Mouse (Mus musculus): ENCODE results near the gene Ak9. TPM values are rescaled to one million over a fixed set of nuclear protein-coding genes. Genes with fewer than 3 reads are reported as not detected.

Gene Ak9
- polyA plus RNA-seq, 1 experiment from 2014 or later = not detected

- ATAC-seq (ENCODE audit: low read depth) = no peak
- no peak overlapping the region for H3K4me2 ChIP-seq (ENCODE audit: low read depth, low read length)
- 81% methylated on average over 3 of the region's 3 CpGs for WGBS (ENCODE audit: insufficient replicate concordance)
These were observed 149.0 kb downstream of the Ak9 start for GRCm38 (mm10) chr10:41452791-41453190.

GRCm38 (mm10) chr10:41459990-41460389 is 156.2 kb downstream of the Ak9 start:
- Histone ChIP-seq H3K27ac (ENCODE audit: low read length) (no peak overlapping the region), H3K27me3 (ENCODE audit: control insufficient read depth, insufficient read depth, low read depth, low read length) (no peaks in the 10 kb centered on the region), H3K4me2 (ENCODE audit: low read depth, low read length) (no peak overlapping the region), H3K4me1 (ENCODE audit: control insufficient read depth, low read depth, low read length) (no peaks in the 10 kb centered on the region), H3K9ac (ENCODE audit: low read depth, low read length) (no peak overlapping the region), H3K9me3 (replicated peaks; ENCODE audit: control insufficient read depth, low read length) (no peaks in the 10 kb centered on the region), H3K4me3 (ENCODE audit: low read depth, low read length) (no peak overlapping the region), H3K36me3 (ENCODE audit: control insufficient read depth, insufficient read depth) (peaks cover 7% of the 10 kb centered on the region)
- 73% methylated on average over 4 of the region's 4 CpGs for WGBS (ENCODE audit: insufficient replicate concordance)
- ATAC-seq (ENCODE audit: low read depth) = no peak

More at GRCm38 (mm10) chr10:41452791-41453190, 149.0 kb downstream of the Ak9 start:
- Histone ChIP-seq H3K9ac (ENCODE audit: low read depth, low read length) (no peak overlapping the region), H3K4me3 (ENCODE audit: low read depth, low read length) (no peak overlapping the region), H3K27ac (ENCODE audit: low read length) (no peak overlapping the region), H3K36me3 (ENCODE audit: control insufficient read depth, insufficient read depth) (peaks cover 2% of the 10 kb centered on the region), H3K27me3 (ENCODE audit: control insufficient read depth, insufficient read depth, low read depth, low read length) (no peaks in the 10 kb centered on the region), H3K4me1 (ENCODE audit: control insufficient read depth, low read depth, low read length) (peaks cover 15% of the 10 kb centered on the region), H3K9me3 (replicated peaks; ENCODE audit: control insufficient read depth, low read length) (no peaks in the 10 kb centered on the region)

GRCm38 (mm10) chr10:41460501-41460900 is 156.7 kb downstream of the Ak9 start:
- Histone ChIP-seq H3K27me3 (ENCODE audit: control insufficient read depth, insufficient read depth, low read depth, low read length) (no peaks in the 10 kb centered on the region), H3K4me3 (ENCODE audit: low read depth, low read length) (no peak overlapping the region), H3K9ac (ENCODE audit: low read depth, low read length) (no peak overlapping the region), H3K4me2 (ENCODE audit: low read depth, low read length) (no peak overlapping the region), H3K9me3 (replicated peaks; ENCODE audit: control insufficient read depth, low read length) (no peaks in the 10 kb centered on the region), H3K27ac (ENCODE audit: low read length) (no peak overlapping the region), H3K4me1 (ENCODE audit: control insufficient read depth, low read depth, low read length) (no peaks in the 10 kb centered on the region), H3K36me3 (ENCODE audit: control insufficient read depth, insufficient read depth) (peaks cover 7% of the 10 kb centered on the region)
- WGBS (ENCODE audit: insufficient replicate concordance) = 46% methylated on average over 2 of the region's 2 CpGs
- no peak for ATAC-seq (ENCODE audit: low read depth)

GRCm38 (mm10) chr10:41461057-41461722 is 157.4 kb downstream of the Ak9 start:
- H3K4me2 ChIP-seq (ENCODE audit: low read depth, low read length) = no peak overlapping the region
- no peak overlapping the region for H3K4me3 ChIP-seq (ENCODE audit: low read depth, low read length)
- H3K27ac ChIP-seq (ENCODE audit: low read length) = no peak overlapping the region
- no peaks in the 10 kb centered on the region for H3K4me1 ChIP-seq (ENCODE audit: control insufficient read depth, low read depth, low read length)
- H3K9ac ChIP-seq (ENCODE audit: low read depth, low read length) = no peak overlapping the region
- WGBS (ENCODE audit: insufficient replicate concordance) = 69% methylated on average over 3 of the region's 3 CpGs
- H3K36me3 ChIP-seq (ENCODE audit: control insufficient read depth, insufficient read depth) = peaks cover 7% of the 10 kb centered on the region
- no peak for ATAC-seq (ENCODE audit: low read depth)
- H3K9me3 ChIP-seq (replicated peaks; ENCODE audit: control insufficient read depth, low read length) = no peaks in the 10 kb centered on the region
- no peaks in the 10 kb centered on the region for H3K27me3 ChIP-seq (ENCODE audit: control insufficient read depth, insufficient read depth, low read depth, low read length)

GRCm38 (mm10) chr10:41464401-41464955 is 160.7 kb downstream of the Ak9 start:
- Histone ChIP-seq H3K4me2 (ENCODE audit: low read depth, low read length) (no peak overlapping the region), H3K9ac (ENCODE audit: low read depth, low read length) (no peak overlapping the region), H3K4me1 (ENCODE audit: control insufficient read depth, low read depth, low read length) (no peaks in the 10 kb centered on the region), H3K27me3 (ENCODE audit: control insufficient read depth, insufficient read depth, low read depth, low read length) (no peaks in the 10 kb centered on the region), H3K9me3 (replicated peaks; ENCODE audit: control insufficient read depth, low read length) (no peaks in the 10 kb centered on the region), H3K36me3 (ENCODE audit: control insufficient read depth, insufficient read depth) (peaks cover 5% of the 10 kb centered on the region), H3K4me3 (ENCODE audit: low read depth, low read length) (no peak overlapping the region), H3K27ac (ENCODE audit: low read length) (no peak overlapping the region)
- no peak for ATAC-seq (ENCODE audit: low read depth)
- WGBS (ENCODE audit: insufficient replicate concordance) = 74% methylated on average over 15 of the region's 15 CpGs

GRCm38 (mm10) chr10:41467325-41467724 is 163.5 kb downstream of the Ak9 start:
- Histone ChIP-seq H3K27ac (ENCODE audit: low read length) (no peak overlapping the region), H3K27me3 (ENCODE audit: control insufficient read depth, insufficient read depth, low read depth, low read length) (no peaks in the 10 kb centered on the region), H3K9ac (ENCODE audit: low read depth, low read length) (no peak overlapping the region), H3K4me2 (ENCODE audit: low read depth, low read length) (no peak overlapping the region), H3K9me3 (replicated peaks; ENCODE audit: control insufficient read depth, low read length) (no peaks in the 10 kb centered on the region), H3K4me1 (ENCODE audit: control insufficient read depth, low read depth, low read length) (no peaks in the 10 kb centered on the region), H3K4me3 (ENCODE audit: low read depth, low read length) (no peak overlapping the region), H3K36me3 (ENCODE audit: control insufficient read depth, insufficient read depth) (peaks cover 5% of the 10 kb centered on the region)
- ATAC-seq (ENCODE audit: low read depth) = no peak
- WGBS (ENCODE audit: insufficient replicate concordance) = 80% methylated on average over 6 of the region's 6 CpGs

- H3K36me3 ChIP-seq (ENCODE audit: control insufficient read depth, insufficient read depth) = no peaks in the 10 kb centered on the region
- H3K9ac ChIP-seq (ENCODE audit: low read depth, low read length) = no peak overlapping the region
- peaks cover 19% of the 10 kb centered on the region for H3K4me1 ChIP-seq (ENCODE audit: control insufficient read depth, low read depth, low read length)
- no peak for ATAC-seq (ENCODE audit: low read depth)
- H3K4me3 ChIP-seq (ENCODE audit: low read depth, low read length) = no peak overlapping the region
- no peak overlapping the region for H3K27ac ChIP-seq (ENCODE audit: low read length)
- no peaks in the 10 kb centered on the region for H3K27me3 ChIP-seq (ENCODE audit: control insufficient read depth, insufficient read depth, low read depth, low read length)
- H3K9me3 ChIP-seq (replicated peaks; ENCODE audit: control insufficient read depth, low read length) = no peaks in the 10 kb centered on the region
- H3K4me2 ChIP-seq (ENCODE audit: low read depth, low read length) = no peak overlapping the region
- WGBS (ENCODE audit: insufficient replicate concordance) = 61% methylated on average over 3 of the region's 3 CpGs
These were observed 166.9 kb downstream of the Ak9 start for GRCm38 (mm10) chr10:41470693-41471092.

GRCm38 (mm10) chr10:41472534-41472933 is 168.8 kb downstream of the Ak9 start:
- H3K27me3 ChIP-seq (ENCODE audit: control insufficient read depth, insufficient read depth, low read depth, low read length) = peaks cover 7% of the 10 kb centered on the region
- no peak overlapping the region for H3K4me3 ChIP-seq (ENCODE audit: low read depth, low read length)
- no peak overlapping the region for H3K9ac ChIP-seq (ENCODE audit: low read depth, low read length)
- ATAC-seq (ENCODE audit: low read depth) = no peak
- peaks cover 37% of the 10 kb centered on the region for H3K4me1 ChIP-seq (ENCODE audit: control insufficient read depth, low read depth, low read length)
- no peaks in the 10 kb centered on the region for H3K36me3 ChIP-seq (ENCODE audit: control insufficient read depth, insufficient read depth)
- no peaks in the 10 kb centered on the region for H3K9me3 ChIP-seq (replicated peaks; ENCODE audit: control insufficient read depth, low read length)
- H3K27ac ChIP-seq (ENCODE audit: low read length) = no peak overlapping the region
- no peak overlapping the region for H3K4me2 ChIP-seq (ENCODE audit: low read depth, low read length)

GRCm38 (mm10) chr10:41472962-41473481 is 169.2 kb downstream of the Ak9 start:
- 45% methylated on average over 5 of the region's 5 CpGs for WGBS (ENCODE audit: insufficient replicate concordance)
- no peak for ATAC-seq (ENCODE audit: low read depth)
- H3K36me3 ChIP-seq (ENCODE audit: control insufficient read depth, insufficient read depth) = no peaks in the 10 kb centered on the region
- H3K4me3 ChIP-seq (ENCODE audit: low read depth, low read length) = no peak overlapping the region
- no peak overlapping the region for H3K9ac ChIP-seq (ENCODE audit: low read depth, low read length)
- H3K4me1 ChIP-seq (ENCODE audit: control insufficient read depth, low read depth, low read length) = peaks cover 41% of the 10 kb centered on the region
- no peaks in the 10 kb centered on the region for H3K9me3 ChIP-seq (replicated peaks; ENCODE audit: control insufficient read depth, low read length)
- H3K27me3 ChIP-seq (ENCODE audit: control insufficient read depth, insufficient read depth, low read depth, low read length) = peaks cover 7% of the 10 kb centered on the region
- no peak overlapping the region for H3K27ac ChIP-seq (ENCODE audit: low read length)
- H3K4me2 ChIP-seq (ENCODE audit: low read depth, low read length) = no peak overlapping the region

All from liver, embryonic 16.5 days (tissue).